Mouse (Mus musculus) brain, embryonic 14.5 days (tissue): ENCODE data around the gene Scoc. TPM values are rescaled to one million over a fixed set of nuclear protein-coding genes. Genes with fewer than 3 reads are reported as not detected.
"Not testable (repeated sequence)": the region's sequence is repeated elsewhere in the genome, so short reads cannot be mapped to it uniquely, and the experiment has no call there.

Experiments used
- DNase-seq: peaks from one replicate; pipeline ENCODE4 v3.0.0-alpha.2; 2011; ENCODE audit warnings: low read depth
- CTCF ChIP-seq: fragments of 200-500 bp; IDR thresholded peaks from 2 replicates; pipeline ENCODE4 v1.5.1; 2012; ENCODE audit warnings: inconsistent platforms, mild to moderate bottlenecking, moderate library complexity, borderline replicate concordance; ENCODE audit not compliant: insufficient read depth, insufficient read length; ENCODE audit errors: extremely low read depth
- POLR2A ChIP-seq: fragments of 200-500 bp; IDR thresholded peaks from 2 replicates; pipeline ENCODE4 v1.6.1; 2012; ENCODE audit warnings: mild to moderate bottlenecking, inconsistent platforms, borderline replicate concordance; ENCODE audit not compliant: poor library complexity, insufficient read depth, insufficient read length, severe bottlenecking; ENCODE audit errors: extremely low read depth
- polyA plus RNA-seq: library from polyadenylated mRNA; depleted of rRNA; stranded (reverse); fragments of >200 nt; gene quantifications from 2 replicates; pipeline ENCODE4 v1.2.3, GENCODE M21; 2012; rRNA removed

Scoc gene
- 138 and 160 TPM in 2 replicates for polyA plus RNA-seq

DNA sequence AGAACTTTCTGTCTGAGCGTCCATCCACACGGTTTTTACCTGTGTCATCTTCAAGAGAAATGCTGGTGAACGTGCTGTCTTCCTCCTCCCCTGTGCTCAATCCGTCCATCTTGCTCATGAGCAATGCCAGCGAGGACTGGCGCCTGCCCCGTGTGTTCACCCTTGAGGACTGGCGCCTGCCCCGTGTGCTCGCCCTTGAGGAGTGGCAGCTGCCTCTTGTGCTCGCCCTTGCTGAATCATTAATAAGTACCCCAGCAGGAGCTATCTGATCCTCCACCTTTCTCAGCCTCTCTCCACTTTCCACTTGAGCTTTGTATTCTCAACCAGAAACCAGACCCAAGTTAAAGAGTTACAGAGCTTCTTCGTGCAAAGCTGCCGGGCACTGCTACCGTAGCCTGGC is at the start of gene Scoc:
Scoc (minus strand) TSS at position 170 of the 400 bp plus-strand sequence.
- no peak for DNase-seq
- TF ChIP-seq POLR2A = no peak
- TF ChIP-seq CTCF = no peak

DNA sequence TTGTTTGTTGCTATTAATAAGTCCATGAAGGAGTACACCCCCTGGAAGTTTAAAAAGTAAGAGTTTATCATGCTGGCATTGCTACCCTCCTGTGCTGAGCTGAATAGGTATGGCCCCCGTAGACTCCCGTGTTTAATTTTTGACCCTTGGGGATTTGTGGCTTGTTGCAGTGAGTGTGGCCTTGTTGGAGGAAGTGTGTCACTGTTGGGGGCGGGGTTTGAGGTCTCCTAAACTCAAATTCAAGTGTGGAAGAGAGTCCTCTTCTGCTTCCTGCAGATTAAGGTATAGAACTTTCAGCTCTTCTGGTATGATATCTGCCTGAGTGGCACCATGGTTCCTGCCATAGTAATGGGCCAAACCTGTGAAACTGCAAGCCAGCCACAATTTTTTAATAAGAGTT is 1.4 kb upstream of the Scoc start:
- DNase-seq = no peak

DNA sequence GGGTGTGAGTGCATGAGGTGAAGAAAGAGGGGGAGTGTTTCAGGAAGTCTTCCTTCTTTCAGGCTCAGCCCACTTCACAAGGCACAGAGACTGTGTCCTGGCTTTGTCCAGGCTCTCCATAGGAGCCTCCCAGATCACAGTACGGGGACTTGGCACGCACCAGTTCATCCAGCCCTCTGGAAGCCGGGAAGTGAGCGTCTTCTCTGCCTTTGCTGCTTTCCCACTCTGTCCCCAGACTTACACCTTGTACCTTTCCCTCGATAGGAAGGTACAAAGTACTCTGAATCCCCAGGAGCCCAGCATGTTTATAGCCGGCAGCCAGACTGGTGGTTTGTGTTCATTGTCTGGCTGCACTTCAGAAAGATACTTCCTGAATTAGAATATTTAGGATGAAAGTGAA is 1.1 kb downstream of the Scoc start:
- TF ChIP-seq POLR2A = no peak
- no peak for TF ChIP-seq CTCF
- DNase-seq = peak; percentile 3

More for the DNA sequence above, 1.4 kb upstream of the Scoc start:
- TF ChIP-seq CTCF = no peak
- no peak for TF ChIP-seq POLR2A

DNA sequence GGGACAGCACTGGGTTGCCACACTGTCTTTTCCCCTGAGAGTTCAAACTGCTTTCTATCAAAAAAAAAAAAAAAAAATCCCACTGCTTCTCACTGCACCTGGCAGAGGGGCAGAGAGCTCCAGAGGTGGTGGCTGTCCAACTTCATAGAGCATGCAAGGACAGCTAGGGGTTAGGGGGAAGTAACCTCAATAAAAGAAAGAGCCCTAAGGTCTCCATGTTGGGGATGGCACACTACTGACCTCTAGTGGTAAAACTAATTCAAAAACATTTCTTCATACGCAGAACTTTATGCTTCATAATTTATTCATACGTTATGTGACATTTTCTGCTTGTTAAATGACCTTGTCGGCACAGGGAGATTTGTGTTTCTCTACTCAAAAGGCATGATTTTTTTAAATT is 7.1 kb downstream of the Scoc start:
- TF ChIP-seq POLR2A (no peak), CTCF (peak; percentile 27; the same call in 1 of the 2 replicates)
- peak; percentile 62 for DNase-seq

DNA sequence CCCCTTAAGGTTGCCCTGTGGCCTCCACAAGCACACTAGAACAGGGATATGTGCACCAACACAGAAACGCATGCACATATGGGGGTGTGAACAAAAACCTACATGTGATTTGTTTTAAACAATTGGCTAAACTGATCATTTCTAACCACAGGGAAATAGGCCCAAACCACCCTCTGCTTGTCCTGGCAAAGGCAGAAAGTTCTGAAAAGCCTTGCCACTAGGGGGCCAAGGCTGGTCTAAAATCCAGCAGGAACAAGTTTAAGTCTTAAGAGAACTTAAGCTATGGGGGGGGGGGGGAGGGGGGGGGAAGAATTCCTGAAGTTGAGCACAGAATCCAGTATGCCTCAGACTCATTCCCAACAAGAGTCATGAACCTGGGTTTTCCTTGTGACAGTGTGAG is 8.2 kb downstream of the Scoc start:
- peak; percentile 24 for DNase-seq
- TF ChIP-seq CTCF (peak; percentile 47; the same call in 1 of the 2 replicates), POLR2A (no peak)

DNA sequence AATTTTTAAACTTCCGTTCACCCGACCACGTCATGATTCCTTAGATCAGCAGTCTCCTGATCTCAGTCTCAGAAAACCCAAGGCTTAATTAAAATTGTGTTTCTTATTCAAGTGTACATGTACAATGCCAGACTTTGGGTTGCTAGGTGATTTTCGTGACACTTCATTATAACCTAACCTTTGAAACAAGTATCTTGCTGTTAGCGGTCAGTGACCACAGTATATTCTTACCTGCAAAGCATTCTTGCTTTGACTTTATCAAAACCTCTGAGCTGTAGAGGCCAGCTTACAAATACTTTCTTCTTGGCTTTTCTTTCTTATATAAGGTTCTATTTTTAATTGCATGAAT is 15.2 kb downstream of the Scoc start:
- peak; percentile 54 for DNase-seq
- no peak for TF ChIP-seq CTCF
- TF ChIP-seq POLR2A = no peak

DNA sequence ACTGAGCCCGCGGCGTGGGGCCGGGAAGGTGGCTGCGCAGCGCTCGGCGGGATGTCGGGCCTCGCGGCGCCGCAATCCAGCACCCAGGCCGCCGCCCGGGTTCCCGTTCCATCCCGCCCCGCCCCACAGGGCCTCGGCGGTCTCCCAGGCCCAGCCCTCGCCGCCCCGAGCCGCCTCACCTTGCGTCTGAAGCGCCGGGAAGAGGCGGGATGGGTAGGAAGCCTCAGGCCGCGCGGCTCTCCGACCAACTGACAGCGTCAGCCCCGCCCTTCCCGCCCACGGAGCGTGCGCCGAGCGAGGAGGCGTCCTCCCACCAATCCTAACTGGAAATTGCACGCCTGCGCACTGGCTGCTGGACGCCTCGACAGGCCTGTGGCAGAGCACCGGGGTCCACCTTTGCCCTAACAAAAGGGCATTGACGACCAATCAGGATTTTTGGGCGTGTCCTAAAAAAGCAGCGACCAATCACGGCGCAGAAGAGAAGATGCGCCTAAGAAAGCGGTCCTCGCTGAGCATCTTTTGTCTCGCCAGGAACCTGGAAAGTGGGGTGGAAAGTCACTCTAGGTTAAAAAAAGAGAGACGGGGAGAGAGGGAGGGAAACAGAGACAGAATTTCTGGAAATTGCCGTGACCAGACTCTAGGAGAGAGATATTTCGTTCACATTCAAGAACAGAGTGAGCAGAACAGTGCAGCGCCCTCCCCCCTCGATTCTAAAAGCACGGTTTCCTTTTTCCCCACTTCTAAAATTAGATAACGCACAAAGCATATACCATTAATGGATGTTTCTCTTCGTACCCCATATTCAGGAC is 15.7 kb downstream of the Scoc start:
- DNase-seq = peak; percentile 100
- no peak for TF ChIP-seq CTCF
- peak; percentile 70 for TF ChIP-seq POLR2A

DNA sequence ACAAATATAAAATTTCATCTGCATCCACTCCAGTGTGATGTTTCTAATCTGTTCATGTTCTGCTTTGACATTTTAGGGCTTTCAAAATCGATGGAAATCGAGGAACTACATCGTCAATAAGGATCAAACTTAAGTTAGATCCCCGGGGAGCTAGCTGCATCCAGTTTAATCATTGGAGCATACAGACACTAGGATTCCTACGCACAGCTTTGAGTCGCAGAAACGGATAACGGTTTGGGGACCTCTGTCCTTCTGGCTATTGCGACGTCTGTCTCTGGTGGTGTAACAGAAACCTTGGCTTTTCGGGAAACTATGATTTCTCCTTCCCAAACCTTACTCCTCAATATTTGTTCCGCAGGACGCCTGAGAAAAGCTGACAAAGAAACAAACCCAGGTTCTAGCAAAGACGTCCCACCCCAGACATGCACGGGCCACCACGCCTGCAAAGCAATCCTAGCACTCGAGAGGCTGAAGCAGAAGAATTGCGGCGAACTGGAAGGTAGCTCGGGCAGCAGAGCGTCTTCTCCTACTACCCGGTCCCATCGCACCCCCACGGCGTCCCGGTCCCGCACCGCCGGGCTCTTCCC is 16.4 kb downstream of the Scoc start:
- TF ChIP-seq CTCF = no peak
- TF ChIP-seq POLR2A = no peak
- DNase-seq = peak; percentile 53

DNA sequence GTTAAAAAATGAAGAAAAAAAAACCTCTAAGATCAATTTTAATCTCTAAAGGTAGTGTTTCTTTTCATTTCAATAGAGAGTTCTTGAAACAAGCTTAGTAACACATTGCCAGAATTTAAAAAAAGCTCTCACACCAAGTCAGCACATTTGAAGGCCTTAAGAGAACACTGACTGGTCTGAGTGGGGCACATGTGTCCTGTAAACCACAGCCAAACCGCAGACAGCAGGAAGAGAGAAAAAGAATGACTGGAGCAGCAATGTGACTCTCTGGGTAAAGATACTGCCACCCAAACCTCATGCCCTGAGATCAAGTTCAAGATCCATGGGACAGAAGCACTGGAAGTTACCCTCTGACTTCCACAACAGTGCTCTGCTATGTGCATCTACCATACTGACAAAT is 21.1 kb downstream of the Scoc start:
- no peak for DNase-seq
- TF ChIP-seq POLR2A (no peak), CTCF (no peak)

DNA sequence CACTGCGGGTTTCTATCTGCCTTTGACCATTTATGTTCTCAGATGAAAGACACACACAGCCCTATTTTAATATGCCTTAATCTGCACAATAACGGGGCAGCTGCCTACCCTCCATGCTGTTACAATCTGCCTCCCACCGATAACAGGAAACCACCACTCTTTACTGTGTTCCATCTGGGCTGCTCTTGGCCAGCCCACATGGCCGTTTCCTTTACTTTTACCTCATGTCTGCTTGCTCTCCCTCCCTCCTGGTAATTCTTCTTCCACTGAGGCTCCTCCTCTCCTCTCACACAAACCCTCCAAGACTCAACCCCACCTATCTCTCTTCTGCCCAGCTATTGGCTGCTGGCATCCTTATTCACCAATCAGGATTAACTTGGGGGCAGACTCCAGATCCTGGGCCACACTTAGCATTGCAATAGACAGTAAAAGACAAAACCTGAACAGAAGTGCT is 29.1 kb downstream of the Scoc start:
- TF ChIP-seq POLR2A = no peak
- no peak for TF ChIP-seq CTCF
- no peak for DNase-seq

DNA sequence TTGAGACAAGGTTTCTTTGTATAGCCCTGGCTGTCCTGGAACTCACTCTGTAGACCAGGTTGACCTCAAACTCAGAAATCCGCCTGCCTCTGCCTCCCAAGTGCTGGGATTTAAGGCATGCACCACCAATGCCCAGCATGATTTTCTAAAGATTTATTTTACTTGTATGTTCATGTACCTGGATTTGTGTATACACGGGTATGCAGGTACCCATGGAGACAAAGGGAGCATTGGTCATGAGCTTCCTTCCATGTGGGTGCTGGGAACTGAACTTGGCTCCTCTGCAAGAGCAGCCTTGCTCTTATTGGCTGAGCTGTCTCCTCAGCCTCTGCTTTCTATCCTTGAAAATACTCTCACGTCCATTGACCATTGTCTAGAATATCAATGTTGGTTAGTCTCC is 29.6 kb downstream of the Scoc start:
- not testable (repeated sequence) for DNase-seq

DNA sequence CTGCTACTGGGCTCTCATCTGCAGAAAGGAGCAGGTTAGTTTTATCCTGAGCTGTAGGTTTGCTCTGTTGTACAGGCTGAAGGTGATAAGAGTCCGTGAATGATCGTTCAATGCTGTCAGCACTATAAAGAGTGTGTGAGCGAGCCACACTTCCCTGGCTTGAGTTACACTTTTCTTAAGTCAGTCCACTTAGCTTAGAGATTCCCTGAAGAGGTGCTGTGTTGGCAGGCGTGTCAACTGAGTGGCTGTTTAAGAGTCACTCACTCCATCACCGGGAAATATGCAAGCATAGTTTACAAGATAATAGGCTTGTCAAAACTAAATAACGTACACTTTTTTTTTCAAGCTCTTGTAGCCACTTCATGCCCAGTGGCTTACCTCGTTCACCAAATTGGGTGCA is 31.2 kb downstream of the Scoc start:
- no peak for TF ChIP-seq POLR2A
- TF ChIP-seq CTCF = no peak

More for the DNA sequence above, 31.2 kb downstream of the Scoc start:
- no peak for DNase-seq
